Mouse (Mus musculus): ENCODE results near the gene Olfr101.
A peak's percentile ranks its signal among the peaks of the same experiment; 100 is the strongest.

Olfr101 gene

GRCm38 (mm10) chr17:37304213-37304612 lies at the start of gene Olfr101:
Gene Olfr101 (minus strand): TSS chr17:37304313.
- no peak for DNase-seq (ENCODE audit: low spot score)

DNA sequence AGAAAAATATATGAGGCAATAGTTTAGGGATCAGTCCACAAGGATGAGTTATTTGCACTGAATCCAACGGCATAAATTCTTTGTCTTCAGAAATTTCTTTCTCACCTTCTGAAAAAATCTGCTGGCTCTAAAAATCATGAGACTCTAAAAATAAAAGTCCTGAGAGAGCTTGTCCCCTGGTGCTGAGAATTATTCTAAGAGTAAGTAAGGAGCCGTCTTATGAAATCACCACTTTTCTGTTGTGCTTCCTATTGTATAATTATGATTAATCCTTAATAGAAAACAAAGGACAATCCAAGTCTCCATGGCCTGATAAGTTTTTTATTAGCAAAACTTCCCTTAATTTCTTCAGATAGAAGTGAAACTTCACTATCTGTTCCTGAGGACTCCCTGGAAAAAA lies 35.5 kb upstream of the Olfr101 start, which contains the start of gene Olfr103:
TSS of gene Olfr103 (minus strand) at position 101 of the 400 bp plus-strand sequence.
- no peak for DNase-seq (ENCODE audit: low spot score)

DNA sequence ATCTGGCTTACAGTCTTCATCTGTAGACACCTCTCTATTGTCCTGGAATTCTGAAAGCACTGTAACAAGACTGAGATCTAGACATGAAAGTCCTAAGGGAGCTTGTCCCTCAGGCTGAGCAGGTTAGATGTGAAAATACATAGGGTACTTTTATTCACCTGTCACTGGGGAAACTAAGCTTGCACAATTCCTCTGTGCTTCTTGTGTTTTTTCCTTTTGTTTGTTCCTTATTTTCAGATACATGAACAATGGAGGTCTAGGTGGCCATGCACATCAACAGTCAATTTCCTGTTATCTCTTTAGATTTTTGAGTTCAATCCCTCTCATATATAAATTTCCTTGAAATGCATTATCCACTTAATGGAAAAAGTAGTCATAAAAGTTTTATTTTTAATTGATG lies 12.8 kb upstream of the Olfr101 start, which contains the start of gene Olfr102:
TSS of gene Olfr102 (minus strand) at position 101 of the 400 bp plus-strand sequence.
- DNase-seq (ENCODE audit: low spot score): no peak

DNA sequence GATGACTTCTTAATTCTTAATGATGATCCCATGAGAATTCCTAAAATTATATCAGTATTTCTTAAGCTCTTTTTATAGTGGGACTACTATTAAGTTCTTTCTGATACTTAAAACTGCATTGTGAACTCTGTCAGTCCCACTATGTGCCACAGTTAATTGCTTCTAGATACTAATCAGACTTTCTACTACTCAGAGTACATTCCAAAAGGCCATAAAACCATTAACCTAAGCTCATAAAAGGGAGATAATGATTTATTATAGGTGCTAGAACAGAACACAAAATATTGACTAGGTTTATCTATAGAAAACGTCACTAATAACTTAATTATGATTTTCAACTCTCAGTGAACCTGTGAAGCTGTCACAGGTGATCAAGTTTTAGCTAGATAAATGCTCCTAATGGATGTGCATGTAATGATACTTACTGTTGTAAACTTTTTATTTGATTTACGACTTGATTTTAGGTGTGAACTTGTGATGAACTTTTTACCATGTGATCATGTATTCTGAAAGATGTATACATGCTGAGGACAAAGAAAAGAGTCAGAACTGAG lies 6.1 kb upstream of the Olfr101 start:
- no peak for DNase-seq (ENCODE audit: low spot score)

GRCm38 (mm10) chr17:37308483-37308882 lies 4.4 kb upstream of the Olfr101 start:
- DNase-seq (ENCODE audit: low spot score): no peak

DNA sequence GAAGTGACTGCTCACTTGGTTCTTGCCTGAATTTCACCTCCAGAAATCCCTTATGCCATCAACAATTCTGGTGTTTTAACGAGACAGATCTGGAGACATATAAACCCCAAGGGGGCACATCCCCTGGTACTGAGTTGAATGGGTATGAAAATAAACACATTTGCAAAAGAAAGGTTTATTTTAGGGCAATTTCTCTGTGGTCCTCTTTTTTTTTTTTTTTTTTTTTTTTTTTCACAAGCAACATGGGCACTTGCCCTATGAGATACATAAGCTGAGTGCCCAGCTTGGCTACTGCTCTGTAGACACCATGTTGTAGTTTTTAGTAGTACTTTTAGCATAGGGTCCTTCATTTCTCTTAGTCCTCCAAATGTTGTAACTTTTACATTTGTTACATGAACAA lies 20.8 kb downstream of the Olfr101 start, which contains the start of gene Olfr99:
TSS of gene Olfr99 (minus strand) at position 101 of the 400 bp plus-strand sequence.
- DNase-seq (ENCODE audit: low spot score): no peak

DNA sequence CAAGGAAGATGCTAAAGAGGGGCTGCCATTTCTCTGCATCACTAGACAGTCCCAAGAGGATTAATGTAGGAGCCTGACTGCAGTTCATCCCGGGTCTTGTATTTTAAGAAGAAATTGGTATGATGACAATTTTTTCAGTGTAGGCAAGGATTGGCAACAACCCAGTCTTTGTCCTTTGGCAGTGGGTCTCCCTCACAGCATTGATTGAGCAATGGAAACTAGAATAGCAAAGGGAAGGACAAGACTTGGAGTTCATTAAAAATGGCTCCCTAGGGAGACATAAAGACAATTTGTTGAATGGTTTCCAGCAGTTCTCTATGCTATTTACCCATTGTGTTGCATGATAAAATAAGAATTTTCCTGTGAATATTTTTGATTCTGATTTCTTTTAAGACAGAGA lies 23.8 kb downstream of the Olfr101 start:
- DNase-seq (ENCODE audit: low spot score): no peak

DNA sequence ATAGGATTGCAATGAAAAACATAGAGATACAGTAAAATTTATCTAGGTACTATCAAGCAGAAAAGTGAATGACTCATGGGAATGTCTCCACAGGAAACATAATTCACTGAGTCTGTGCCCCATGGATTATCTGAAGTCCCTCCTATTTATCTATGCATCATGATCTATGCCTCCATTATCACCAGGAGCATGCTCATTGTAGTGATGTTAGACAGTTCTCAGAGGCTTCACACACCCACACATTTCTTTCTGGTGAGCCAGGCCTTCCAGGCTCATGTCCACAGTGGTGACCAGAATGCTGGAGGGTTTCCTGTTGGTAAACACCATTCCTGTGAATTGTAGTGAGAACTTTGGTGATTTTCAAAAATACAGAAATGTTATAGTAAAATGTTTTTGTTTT lies 27.5 kb downstream of the Olfr101 start:
- DNase-seq (ENCODE audit: low spot score): no peak

DNA sequence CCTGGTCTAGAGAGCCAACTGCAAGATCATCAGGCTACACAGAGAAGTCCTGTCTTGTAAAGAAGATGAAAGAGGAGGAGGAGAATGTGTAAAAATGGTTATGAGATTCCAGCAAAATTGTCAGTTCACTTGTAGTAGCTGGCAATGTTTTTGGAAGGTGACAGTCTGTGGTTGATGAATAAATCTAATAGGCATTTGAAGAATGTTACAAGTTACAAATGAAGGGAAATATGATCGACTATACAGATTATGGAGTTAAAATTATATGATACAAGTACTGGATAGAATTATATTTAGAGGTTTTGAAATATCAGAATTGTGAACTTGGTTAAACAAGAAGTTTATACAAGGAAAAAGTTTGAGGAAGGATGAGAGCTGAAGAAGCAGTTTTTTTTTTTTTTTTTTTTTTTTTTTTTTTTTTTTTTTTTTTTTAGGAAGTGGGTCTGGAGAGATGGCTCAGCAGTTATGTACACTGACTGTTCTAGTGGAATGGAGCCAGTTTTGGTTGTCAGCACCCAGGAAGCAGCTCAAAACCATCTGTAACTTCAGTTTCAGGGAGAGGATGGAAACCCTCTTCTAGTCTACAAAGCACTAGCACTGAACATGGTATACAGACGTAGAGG lies 28.4 kb downstream of the Olfr101 start:
- DNase-seq (ENCODE audit: low spot score): no peak

GRCm38 (mm10) chr17:37270702-37271092 lies 33.4 kb downstream of the Olfr101 start:
- DNase-seq (ENCODE audit: low spot score): peak; percentile 49

DNA sequence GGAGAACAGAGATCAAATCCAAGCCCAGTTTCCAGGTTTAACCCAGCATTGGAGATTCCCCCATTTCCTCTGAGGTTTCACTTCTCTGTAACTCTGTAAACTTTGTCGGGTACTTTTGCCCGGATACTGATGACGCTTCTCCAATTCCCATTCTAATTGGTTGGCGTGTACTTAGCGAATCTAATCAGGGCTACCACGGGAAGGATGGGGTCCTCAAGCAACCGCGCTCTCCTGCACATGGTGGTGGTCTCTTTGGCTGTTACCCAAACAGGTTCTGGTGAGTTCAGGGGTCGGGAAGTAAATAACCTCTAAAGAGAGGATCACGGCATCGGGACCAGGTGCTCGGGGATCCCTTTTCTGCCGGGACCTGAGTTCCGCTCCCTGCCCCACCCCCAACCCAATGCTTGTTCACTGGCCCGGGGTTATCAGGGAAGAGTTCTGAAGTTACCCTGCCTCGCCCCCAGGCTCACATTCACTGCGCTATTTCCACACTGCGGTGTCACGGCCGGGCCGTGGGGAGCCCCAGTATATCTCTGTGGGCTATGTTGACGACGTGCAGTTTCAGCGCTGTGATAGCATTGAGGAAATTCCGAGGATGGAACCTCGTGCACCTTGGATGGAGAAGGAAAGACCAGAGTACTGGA lies 33.9 kb downstream of the Olfr101 start, which contains the start of gene H2-M3:
TSS of gene H2-M3 (plus strand) at position 163 of the 644 bp plus-strand sequence.
- peak; percentile 78 for DNase-seq (ENCODE audit: low spot score)

- no peak for DNase-seq (ENCODE audit: low spot score)
These were observed 40.5 kb downstream of the Olfr101 start, which contains the start of gene Olfr98 for GRCm38 (mm10) chr17:37263626-37264025. Gene Olfr98 (minus strand): TSS chr17:37263749.

DNA sequence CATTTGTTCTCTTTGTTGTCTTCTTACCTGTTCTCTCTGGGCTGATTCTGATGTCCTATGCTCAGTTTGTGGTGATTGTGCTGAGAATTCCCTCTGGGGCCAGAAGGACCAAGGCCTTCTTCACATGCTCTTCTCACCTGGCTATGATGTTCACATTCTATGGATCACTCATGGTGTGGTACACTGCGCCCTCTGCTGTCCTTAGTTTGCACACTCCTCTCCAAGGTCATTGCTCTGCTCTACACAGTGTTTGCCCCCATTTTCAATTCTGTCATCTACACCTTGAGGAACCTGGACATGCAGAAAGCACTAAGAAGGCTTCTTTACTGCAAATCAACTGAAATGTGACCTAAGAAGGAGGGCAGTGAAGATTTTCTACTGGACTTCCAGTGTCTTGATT lies 53.6 kb downstream of the Olfr101 start:
- DNase-seq (ENCODE audit: low spot score): no peak

DNA sequence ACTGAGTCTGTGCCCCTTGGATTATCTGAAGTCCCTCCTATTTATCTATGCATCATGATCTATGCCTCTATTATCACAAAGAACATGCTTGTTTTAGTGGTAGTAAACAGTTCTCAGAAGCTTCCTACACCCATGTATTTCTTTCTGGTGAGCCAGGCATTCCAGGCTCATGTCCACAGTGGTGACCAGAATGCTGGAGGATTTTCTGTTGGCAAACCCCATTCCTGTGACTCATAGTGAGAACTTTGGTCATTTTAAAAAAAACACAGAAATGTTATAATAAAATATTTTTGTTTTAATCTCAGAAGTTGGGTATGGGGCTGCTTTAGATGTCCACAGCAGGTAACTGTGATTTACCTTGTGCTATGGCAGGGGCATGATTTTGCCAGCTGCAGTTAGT lies 54.7 kb downstream of the Olfr101 start:
- no peak for DNase-seq (ENCODE audit: low spot score)

Measured in ovary, postnatal 36 days (tissue).